Mouse (Mus musculus) frontal cortex, adult 2 months (tissue): ENCODE results near the gene Ctsr. TPM values are rescaled to one million over a fixed set of nuclear protein-coding genes. Genes with fewer than 3 reads are reported as not detected.
"Not testable (repeated sequence)": the region's sequence is repeated elsewhere in the genome, so short reads cannot be mapped to it uniquely, and the experiment has no call there.

Experiments
- DNase-seq, 2 experiments: peaks; one replicate each; pipeline ENCODE4 v3.0.0; 2022; ENCODE audit warnings: low spot score in 1 of 2; ENCODE audit errors: extremely low spot score in 1 of 2
- polyA plus RNA-seq: library from polyadenylated mRNA; depleted of rRNA; stranded (reverse); fragments of >200 nt; gene quantifications from 2 replicates; pipeline ENCODE4 v1.2.3, GENCODE M21; 2012; rRNA removed

Gene Ctsr
- 0.14 and 1.8 TPM in 2 replicates for polyA plus RNA-seq

DNA sequence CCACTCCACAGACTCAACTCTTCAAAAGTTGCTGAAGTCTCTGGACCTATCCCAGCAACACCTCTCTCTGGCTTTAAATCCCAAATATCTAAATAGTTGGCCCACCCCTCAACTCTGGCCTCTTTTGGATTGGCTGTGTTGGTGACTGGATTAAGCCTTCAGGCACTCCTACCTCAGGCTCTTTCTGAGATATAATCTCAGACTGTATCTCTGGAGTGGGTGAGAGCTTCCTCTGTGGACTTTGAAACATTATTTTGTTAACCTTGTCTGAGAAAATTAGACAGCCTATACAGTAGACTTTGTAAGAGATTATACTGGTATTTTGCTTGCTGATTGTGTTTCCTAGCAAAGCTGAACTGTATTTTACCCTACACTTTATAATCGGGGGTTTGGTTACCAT is at the start of gene Ctsr:
Gene Ctsr, minus strand, starts transcription at position 101 of the 400 bp plus-strand sequence.
- no peak for DNase-seq

DNA sequence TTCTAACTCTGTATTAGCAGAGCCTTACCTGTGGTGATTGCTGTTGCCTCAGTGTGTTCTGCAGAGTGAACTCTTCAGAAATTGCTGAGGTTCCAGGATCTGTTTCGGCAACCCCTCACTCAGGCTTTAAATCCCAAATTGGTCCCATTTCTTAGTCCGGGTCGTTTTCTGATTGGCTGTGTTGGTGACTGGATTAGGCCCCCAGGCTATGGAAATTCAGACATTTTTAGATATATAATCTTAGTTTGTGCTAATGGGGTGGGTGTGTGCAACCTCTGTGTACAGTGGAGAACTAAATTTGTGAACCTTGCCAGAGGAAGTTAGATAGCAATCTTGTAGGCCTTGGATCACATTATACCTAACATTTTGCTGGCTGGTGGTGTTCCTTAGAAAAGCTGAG is 39.3 kb upstream of the Ctsr start, which contains the start of gene Cts6:
Gene Cts6, minus strand, starts transcription at position 101 of the 400 bp plus-strand sequence.
- no peak for DNase-seq

DNA sequence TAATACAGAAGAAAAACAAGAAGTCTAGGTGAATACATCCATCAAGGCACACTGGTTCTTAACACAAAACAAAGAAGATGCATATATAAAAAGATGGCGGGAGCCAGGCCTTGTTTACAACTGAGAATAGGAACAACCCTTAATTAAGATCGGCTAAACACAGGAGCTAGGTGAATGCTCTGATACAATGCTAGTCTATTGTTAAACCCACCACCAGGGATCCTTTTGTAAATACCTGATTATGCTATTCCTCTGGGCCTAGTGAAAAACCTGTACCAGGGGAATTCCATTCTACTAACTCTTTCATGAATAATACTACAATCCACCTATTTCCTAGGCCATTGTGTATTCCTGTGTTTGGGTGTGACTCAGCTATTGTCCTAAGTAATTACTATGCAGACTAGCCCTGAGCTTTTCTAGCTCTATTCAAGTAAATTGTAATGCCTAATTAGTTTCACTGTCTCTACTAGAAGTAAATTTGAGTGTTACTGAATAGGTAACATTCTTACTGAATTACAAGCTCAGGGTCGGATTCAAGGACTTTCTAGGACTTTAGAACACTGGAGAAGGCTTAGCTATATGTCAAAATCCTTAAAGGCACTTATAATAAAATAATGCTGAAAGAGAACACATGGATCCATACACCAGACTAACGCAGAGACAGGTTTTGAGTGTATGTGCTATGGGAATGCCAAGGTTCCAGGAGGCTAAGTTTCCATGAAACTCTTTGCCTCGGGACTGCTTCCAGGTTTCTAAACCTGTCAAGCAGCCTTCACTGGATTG is 21.3 kb upstream of the Ctsr start:
- not testable (repeated sequence) for DNase-seq

DNA sequence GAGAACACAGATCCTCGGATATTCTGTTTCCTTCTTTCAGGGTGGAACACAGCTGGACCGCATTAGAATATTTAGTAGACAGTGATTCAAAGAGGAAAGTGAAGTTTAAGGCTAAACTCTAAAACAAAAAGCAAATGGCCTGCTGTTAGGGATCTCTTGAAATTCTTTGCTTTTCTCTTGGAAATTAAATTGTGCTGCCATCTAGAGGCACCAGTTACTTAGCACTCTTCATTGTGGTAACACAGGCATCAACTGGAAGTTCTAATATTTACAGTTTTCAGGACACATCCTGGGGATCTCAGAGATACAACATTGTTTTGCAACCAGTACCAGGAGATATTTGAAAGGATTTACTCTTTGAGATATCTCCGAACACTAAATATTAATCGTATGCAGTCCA is 566 bp upstream of the Ctsr start:
- DNase-seq = no peak

Other genes with a start within 250 kb of the Ctsr start
- gene Gm49393, start 228.7 kb downstream of the Ctsr start, polyA plus RNA-seq = not detected in 2 replicates
- 3.2 and 4.8 TPM in 2 replicates for gene Gm49391, start 227.7 kb downstream of the Ctsr start, polyA plus RNA-seq
- 22.7 and 44.1 TPM in 2 replicates for gene Ctla2a, start 227.6 kb downstream of the Ctsr start, polyA plus RNA-seq
- gene Tpbpa, start 222.3 kb downstream of the Ctsr start, polyA plus RNA-seq = 25.3 and 50.1 TPM in 2 replicates
- gene Ctsj, start 158.3 kb downstream of the Ctsr start, polyA plus RNA-seq = 1.8 and 11.0 TPM in 2 replicates
- 0.20 and 0.21 TPM in 2 replicates for gene Ctsq, start 123.6 kb downstream of the Ctsr start, polyA plus RNA-seq
- not detected in 2 replicates for gene Cts6, start 39.2 kb upstream of the Ctsr start, polyA plus RNA-seq
- not detected in 2 replicates for gene Cts8, start 91.1 kb upstream of the Ctsr start, polyA plus RNA-seq
- gene Gm49398, start 124.6 kb upstream of the Ctsr start, polyA plus RNA-seq = not detected in 2 replicates
- not detected in 2 replicates for gene Cts7, start 193.9 kb upstream of the Ctsr start, polyA plus RNA-seq